Mouse (Mus musculus) forebrain, postnatal 0 days (tissue): ENCODE data around the gene Pcnx3. TPM values are rescaled to one million over a fixed set of nuclear protein-coding genes. Genes with fewer than 3 reads are reported as not detected.
"Not testable (repeated sequence)": the region's sequence is repeated elsewhere in the genome, so short reads cannot be mapped to it uniquely, and the experiment has no call there.

Source experiments
- ATAC-seq: fragments of 200-750 bp; cut with Nextera tagmentation; 2 replicates; pipeline ENCODE4 v1.8.0; 2017; ENCODE audit warnings: mild to moderate bottlenecking, moderate library complexity
- DNase-seq: peaks from one replicate; pipeline ENCODE4 v3.0.0-alpha.2; 2015
- H3K27ac ChIP-seq: fragments of 300-500 bp; sonication (generic); 2 replicates; pipeline ENCODE4 v1.5.1; 2014; ENCODE audit warnings: low read depth, mild to moderate bottlenecking, antibody characterized with exemption, low read length, moderate library complexity, mixed read lengths
- H3K27me3 ChIP-seq: fragments of 300-500 bp; sonication (generic); 2 replicates; pipeline ENCODE4 v1.6.1; 2014; ENCODE audit warnings: mild to moderate bottlenecking, low read length, mixed read lengths; ENCODE audit not compliant: insufficient read depth
- H3K36me3 ChIP-seq: fragments of 300-500 bp; sonication (generic); 2 replicates; pipeline ENCODE4 v1.6.1; 2014; ENCODE audit warnings: mild to moderate bottlenecking, moderate library complexity; ENCODE audit not compliant: insufficient read depth
- H3K4me1 ChIP-seq: fragments of 300-500 bp; sonication (generic); 2 replicates; pipeline ENCODE4 v1.6.1; 2014; ENCODE audit warnings: antibody characterized with exemption; ENCODE audit not compliant: insufficient read depth
- H3K4me2 ChIP-seq: fragments of 300-500 bp; sonication (generic); 2 replicates; pipeline ENCODE4 v1.6.1; 2014; ENCODE audit warnings: low read depth, mild to moderate bottlenecking, moderate library complexity
- H3K4me3 ChIP-seq: fragments of 300-500 bp; sonication (generic); 2 replicates; pipeline ENCODE4 v1.5.1; 2014; ENCODE audit warnings: low read depth, low read length, mixed read lengths
- H3K9ac ChIP-seq: fragments of 300-500 bp; sonication (generic); 2 replicates; pipeline ENCODE4 v1.6.1; 2014; ENCODE audit warnings: mild to moderate bottlenecking
- H3K9me3 ChIP-seq: fragments of 300-500 bp; sonication (generic); 2 replicates; pipeline ENCODE4 v1.6.1; 2016; ENCODE audit warnings: low read length
- CTCF ChIP-seq: sonication (generic); IDR thresholded peaks from 2 replicates; pipeline ENCODE4 v1.5.1; 2016; ENCODE audit warnings: antibody characterized with exemption, control low read depth, low read depth
- WGBS: fragments of 180-500 bp; shearing (Covaris S2); extraction: QIAGEN DNeasy Blood & Tissue Kit; methylation state at CpG from one replicate; pipeline ENCODE4 v1.1.7; 2014; 5-methylcytosine and 5-hydroxymethylcytosine counted together
- polyA plus RNA-seq: library from polyadenylated mRNA; unstranded; fragments of >200 nt; fragmentation: Nextera tagmentation; extraction: Ambion mirVana; gene quantifications from 2 replicates; pipeline ENCODE4 v1.2.1, GENCODE M21; 2015
- total RNA-seq: library from RNA; depleted of rRNA; stranded (reverse); fragments of >200 nt; gene quantifications from 2 replicates; pipeline ENCODE4 v1.2.3, GENCODE M21; 2014

Gene Pcnx3
- total and polyA plus RNA-seq, 2 experiments from 2014 or later = 17.2 to 67.1 TPM

DNA sequence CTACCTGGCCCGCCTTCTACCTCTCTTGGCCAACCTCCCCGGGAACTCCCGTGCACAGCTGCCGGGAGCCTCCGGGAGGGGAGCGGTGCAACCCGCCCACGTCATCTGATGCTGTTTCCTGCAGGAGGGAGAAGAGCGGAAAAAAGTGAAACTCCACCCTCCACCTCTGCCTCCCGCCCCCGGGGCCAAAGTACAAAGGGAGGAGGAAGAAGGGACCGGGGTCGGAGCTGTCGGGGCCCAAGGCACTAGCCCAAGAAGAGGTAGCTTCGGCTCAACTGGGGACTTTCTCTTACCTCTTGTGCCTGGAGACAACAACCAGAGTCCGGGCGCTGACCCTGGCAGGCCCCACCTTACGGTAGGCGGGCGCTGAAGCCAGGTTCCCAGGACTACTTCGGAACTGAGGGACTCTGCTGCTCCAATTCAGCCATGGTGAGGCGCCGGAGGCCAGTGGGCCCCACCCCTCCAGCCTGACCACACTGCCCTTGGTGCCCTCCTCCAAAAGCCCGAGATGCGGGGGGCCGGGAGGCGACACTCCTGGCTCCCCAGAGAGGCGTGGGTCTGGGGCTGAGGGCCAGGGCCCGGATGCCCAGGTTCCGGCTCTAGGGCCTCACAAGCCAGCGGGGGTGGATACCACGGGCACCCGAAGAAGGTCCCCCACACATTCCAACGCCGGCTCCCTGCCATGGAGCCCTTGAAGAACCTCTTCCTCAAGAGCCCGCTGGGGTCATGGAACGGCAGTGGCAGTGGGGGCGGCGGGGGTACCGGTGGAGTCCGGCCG, 1.0 kb upstream of the Pcnx3 start:
- Histone ChIP-seq H3K36me3 (peaks cover 29% of the 10 kb centered on the region), H3K9me3 (no peaks in the 10 kb centered on the region), H3K4me3 (peak overlapping the region; percentile 69), H3K4me2 (peak overlapping the region; percentile 97), H3K27me3 (no peaks in the 10 kb centered on the region), H3K4me1 (peaks cover 17% of the 10 kb centered on the region), H3K9ac (peak overlapping the region; percentile 68), H3K27ac (peak overlapping the region; percentile 69)
- DNase-seq (peak; percentile 61), ATAC-seq (peak; percentile 13; the same call in 1 of the 2 replicates)
- no peak for TF ChIP-seq CTCF
- WGBS = 13% methylated on average over 42 of the region's 42 CpGs

GRCm38 (mm10) chr19:5689088-5689428, 350 bp upstream of the Pcnx3 start:
- no peak for DNase-seq
- peak overlapping the region; percentile 69 for H3K4me3 ChIP-seq
- TF ChIP-seq CTCF = no peak
- no peak for ATAC-seq
- H3K9me3 ChIP-seq = no peaks in the 10 kb centered on the region
- H3K27ac ChIP-seq = peak overlapping the region; percentile 69
- peaks cover 17% of the 10 kb centered on the region for H3K4me1 ChIP-seq
- peak overlapping the region; percentile 68 for H3K9ac ChIP-seq
- peak overlapping the region; percentile 97 for H3K4me2 ChIP-seq
- under 1% methylated on average over 7 of the region's 7 CpGs for WGBS
- peaks cover 36% of the 10 kb centered on the region for H3K36me3 ChIP-seq
- H3K27me3 ChIP-seq = no peaks in the 10 kb centered on the region

- peak overlapping the region; percentile 97 for H3K4me2 ChIP-seq
- DNase-seq (no peak), ATAC-seq (no peak)
- peak overlapping the region; percentile 69 for H3K4me3 ChIP-seq
- peak overlapping the region; percentile 79 for H3K9ac ChIP-seq
- peaks cover 17% of the 10 kb centered on the region for H3K4me1 ChIP-seq
- H3K27me3 ChIP-seq = no peaks in the 10 kb centered on the region
- H3K36me3 ChIP-seq = peaks cover 43% of the 10 kb centered on the region
- no peak for TF ChIP-seq CTCF
- no peaks in the 10 kb centered on the region for H3K9me3 ChIP-seq
- WGBS = 23% methylated on average over 9 of the region's 9 CpGs
- peak overlapping the region; percentile 74; the same call in 1 of the 2 replicates for H3K27ac ChIP-seq
Observed at GRCm38 (mm10) chr19:5687738-5688137, 970 bp downstream of the Pcnx3 start.

DNA sequence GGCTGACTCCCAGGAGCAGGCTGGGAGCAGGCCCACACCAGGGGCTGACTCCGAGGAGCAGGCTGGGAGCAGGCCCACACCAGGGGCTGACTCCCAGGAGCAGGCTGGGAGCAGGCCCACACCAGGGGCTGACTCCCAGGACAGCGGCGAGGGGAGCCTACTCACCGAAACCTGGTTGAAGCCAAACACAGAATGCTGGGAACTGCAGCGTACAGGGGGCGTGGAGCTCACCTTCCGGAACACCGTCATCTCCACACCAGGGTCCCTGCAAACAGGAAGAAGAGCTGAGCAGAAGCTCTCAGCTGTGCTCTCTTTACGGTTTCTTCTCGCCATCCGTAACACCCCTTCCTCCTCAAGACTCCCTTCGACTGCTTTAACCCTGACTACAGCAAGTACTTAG, 1.8 kb downstream of the Pcnx3 start:
- H3K4me2 ChIP-seq, H3K9ac ChIP-seq, H3K9me3 ChIP-seq, H3K27ac ChIP-seq, H3K4me3 ChIP-seq, DNase-seq, ATAC-seq, H3K27me3 ChIP-seq: not testable (repeated sequence)
- H3K4me1 ChIP-seq = peaks cover 17% of the 10 kb centered on the region
- WGBS = 95% methylated on average over 11 of the region's 12 CpGs
- peaks cover 51% of the 10 kb centered on the region for H3K36me3 ChIP-seq

- Histone ChIP-seq H3K4me1 (peaks cover 17% of the 10 kb centered on the region), H3K4me3 (no peak overlapping the region), H3K36me3 (peaks cover 53% of the 10 kb centered on the region), H3K27ac (no peak overlapping the region), H3K27me3 (no peaks in the 10 kb centered on the region), H3K9ac (no peak overlapping the region), H3K4me2 (no peak overlapping the region), H3K9me3 (no peaks in the 10 kb centered on the region)
- DNase-seq (no peak), ATAC-seq (no peak)
- no peak for TF ChIP-seq CTCF
- WGBS = 95% methylated on average over 13 of the region's 13 CpGs
Observed at GRCm38 (mm10) chr19:5686437-5686836, 2.3 kb downstream of the Pcnx3 start.

GRCm38 (mm10) chr19:5685861-5686260, 2.8 kb downstream of the Pcnx3 start:
- H3K4me2 ChIP-seq = no peak overlapping the region
- ATAC-seq (no peak), DNase-seq (no peak)
- H3K4me1 ChIP-seq = peaks cover 17% of the 10 kb centered on the region
- TF ChIP-seq CTCF = no peak
- no peaks in the 10 kb centered on the region for H3K9me3 ChIP-seq
- peaks cover 56% of the 10 kb centered on the region for H3K36me3 ChIP-seq
- H3K27me3 ChIP-seq = no peaks in the 10 kb centered on the region
- H3K4me3 ChIP-seq = no peak overlapping the region
- 95% methylated on average over 11 of the region's 11 CpGs for WGBS
- no peak overlapping the region for H3K9ac ChIP-seq
- no peak overlapping the region for H3K27ac ChIP-seq

- H3K36me3 ChIP-seq = peaks cover 61% of the 10 kb centered on the region
- no peak overlapping the region for H3K4me3 ChIP-seq
- ATAC-seq = no peak
- peaks cover 14% of the 10 kb centered on the region for H3K4me1 ChIP-seq
- H3K9ac ChIP-seq = no peak overlapping the region
- no peak for TF ChIP-seq CTCF
- H3K27ac ChIP-seq = no peak overlapping the region
- H3K27me3 ChIP-seq = no peaks in the 10 kb centered on the region
- 96% methylated on average over 19 of the region's 19 CpGs for WGBS
- no peak overlapping the region for H3K4me2 ChIP-seq
- H3K9me3 ChIP-seq = no peaks in the 10 kb centered on the region
- DNase-seq = no peak
Observed at GRCm38 (mm10) chr19:5685431-5685830, 3.3 kb downstream of the Pcnx3 start.
